Mouse (Mus musculus) heart, adult 18-20 months (tissue): ENCODE data around the gene Sgsm1. TPM values are rescaled to one million over a fixed set of nuclear protein-coding genes. Genes with fewer than 3 reads are reported as not detected.
A peak's percentile ranks its signal among the peaks of the same experiment; 100 is the strongest.

Experiments
- DNase-seq, 2 experiments: peaks; one replicate each; pipeline ENCODE4 v3.0.0; 2021 to 2022; ENCODE audit warnings: mixed read lengths in 1 of 2
- total RNA-seq, 2 experiments: library from RNA; stranded (reverse); gene quantifications; 2 replicates each; pipeline ENCODE4 v1.2.3; 2021

The Sgsm1 gene
- total RNA-seq, 2 experiments from 2014 or later: 0.25 to 1.0 TPM

DNA sequence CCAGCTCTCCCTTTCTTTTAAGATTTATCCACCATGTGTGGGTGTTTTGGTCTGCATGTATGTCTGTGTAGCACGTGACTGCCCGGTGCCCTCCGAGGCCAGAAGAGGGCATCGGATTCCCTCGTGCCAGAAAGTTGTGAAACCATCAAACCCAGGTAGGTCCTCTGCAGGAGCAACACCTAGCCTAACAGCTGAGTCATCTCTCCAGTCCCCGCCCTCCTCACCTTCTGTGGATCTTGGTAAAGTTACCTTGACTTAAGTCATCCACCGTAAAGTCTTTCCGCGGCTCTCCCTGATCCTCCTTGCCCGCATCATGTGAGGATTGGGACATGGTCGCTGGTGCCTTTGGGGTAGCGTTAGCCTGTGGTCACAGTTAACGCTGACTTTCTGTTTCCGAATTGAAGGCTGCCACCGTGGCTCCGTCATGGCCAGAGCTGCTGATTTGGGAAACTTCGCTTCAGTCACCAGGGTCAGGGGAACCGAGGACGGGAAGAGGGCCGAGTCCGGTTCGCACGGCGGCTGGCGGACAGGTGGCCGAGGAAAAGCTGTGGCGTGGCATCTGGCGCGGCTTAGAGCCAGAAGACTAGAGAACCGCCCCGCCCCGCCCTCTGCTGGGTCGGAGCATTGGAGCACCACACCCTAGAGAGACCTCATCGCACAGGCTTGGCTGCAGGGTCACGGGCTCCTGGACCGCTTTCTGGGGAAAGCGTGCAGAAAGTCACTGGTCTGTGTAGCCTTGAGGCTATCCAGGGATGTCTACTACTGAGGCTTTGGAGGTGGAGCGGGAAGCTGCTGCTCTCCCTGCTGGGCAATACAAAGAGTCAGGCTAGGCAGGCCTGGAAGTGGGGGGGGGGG is 13.4 kb upstream of the Sgsm1 start:
- peak; percentile 35 to 42 for DNase-seq

DNA sequence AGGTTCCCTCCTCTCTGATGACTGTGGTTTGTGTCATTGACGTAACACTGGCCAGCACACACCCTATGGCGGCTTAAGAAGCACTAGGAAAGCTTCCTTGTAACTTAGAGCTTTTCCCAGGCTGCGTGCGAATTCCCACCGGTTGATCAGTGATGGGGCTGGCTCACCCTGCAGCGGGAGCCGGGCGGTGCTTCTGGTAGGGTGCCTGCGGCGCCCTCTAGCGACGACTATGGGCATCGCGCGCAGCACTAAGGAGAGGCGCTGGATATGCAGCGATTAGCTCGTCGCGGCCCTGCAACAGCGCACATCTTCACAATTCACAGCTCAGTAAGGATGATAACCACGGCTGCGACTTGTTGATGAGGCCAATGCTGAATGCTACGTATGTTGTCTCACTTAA is 3.4 kb upstream of the Sgsm1 start:
- DNase-seq: peak; percentile 45 to 67

DNA sequence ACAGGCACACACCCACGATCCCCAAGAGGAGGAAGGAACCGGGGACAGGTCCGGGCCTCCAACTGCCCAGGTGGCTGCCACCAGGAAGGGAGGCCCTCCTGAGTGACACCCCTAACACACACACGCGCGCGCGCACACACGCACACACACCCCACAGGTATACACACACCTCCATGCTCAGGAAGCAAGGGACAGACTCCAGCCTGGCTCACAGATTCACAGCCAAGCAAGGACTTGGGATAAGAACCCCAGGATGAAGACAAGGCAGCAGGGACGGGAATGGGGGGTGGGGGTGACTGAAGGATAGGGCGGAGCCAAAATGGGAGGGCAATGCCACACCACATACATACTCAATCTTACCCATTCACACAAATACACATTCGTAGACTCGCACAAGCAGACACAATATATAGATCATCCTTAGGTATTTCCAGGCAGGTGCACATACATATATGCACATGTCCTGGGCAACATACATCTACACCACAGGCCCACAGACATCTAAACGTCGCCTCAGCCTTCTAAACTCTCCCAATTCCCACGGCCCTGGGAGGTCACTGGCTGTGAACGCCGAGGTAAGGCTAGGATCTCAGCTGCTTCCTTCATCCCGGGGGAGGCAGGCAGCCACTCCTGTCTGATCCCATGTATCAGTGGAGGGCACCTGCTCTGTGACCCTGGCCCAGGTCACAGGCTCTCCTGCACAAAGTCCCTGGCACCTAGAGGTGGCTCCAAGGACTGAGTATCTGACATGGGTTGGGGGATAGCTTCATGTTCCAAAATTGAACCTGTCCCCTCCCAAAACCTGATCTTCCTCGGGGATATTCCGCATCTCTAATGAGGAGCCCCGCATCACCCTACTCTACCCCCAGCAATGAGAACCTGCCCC is 852 bp downstream of the Sgsm1 start:
- no peak for DNase-seq

DNA sequence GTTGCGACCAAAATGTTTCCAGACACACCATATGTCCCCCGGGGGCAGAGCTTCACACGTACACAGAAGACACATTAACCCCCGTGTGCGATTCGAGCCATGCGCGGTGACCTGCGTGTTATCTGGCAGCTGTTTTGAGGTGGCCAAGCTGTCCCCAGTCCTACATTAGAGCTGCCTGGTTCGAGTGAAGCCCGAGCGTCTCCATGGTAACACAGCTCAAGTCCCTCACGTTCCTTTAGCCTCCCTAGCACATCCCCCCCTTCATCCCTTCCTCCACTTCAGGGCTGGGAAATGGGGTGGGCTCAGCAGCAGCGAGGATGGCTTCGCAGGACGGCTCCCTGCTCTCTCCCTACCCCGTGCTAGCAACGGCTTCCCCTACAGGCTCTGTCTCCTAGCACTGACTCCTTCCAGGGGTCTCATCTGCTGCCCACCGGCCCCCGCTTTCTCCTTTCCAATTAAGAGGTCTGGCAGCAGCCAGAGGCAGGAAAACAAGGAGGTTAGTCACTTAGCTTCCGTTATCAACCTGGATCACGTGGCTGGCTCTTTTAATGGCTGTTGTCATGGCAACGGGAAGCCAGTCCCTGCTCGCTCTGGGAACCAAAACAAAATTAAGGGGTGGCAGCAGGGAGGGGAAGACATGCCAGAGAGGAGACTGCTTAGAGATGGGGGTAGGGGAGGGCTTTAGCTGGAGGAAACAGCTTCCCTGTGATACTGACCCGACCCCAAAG is 3.7 kb downstream of the Sgsm1 start:
- DNase-seq: peak in 1 of 2 experiments; percentile 10

DNA sequence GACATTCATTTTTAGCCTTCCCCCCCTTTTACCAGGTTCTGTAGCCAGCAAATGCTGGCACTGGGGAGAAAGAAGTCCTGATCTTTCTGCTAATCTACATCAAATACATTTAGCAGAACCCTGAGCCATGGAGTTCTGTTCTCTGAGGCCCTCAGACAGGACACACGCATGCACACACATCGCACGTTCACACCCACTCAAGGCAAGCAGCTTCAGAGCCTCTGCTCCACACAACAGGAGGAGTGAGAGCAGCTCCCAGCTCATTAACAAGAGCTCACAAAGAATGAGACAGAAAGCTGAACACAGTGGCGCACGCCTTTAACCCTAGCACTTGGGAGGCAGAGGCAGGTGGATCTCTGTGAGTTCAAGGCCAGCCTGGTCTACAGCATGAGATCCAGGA is 6.1 kb downstream of the Sgsm1 start:
- DNase-seq: no peak

DNA sequence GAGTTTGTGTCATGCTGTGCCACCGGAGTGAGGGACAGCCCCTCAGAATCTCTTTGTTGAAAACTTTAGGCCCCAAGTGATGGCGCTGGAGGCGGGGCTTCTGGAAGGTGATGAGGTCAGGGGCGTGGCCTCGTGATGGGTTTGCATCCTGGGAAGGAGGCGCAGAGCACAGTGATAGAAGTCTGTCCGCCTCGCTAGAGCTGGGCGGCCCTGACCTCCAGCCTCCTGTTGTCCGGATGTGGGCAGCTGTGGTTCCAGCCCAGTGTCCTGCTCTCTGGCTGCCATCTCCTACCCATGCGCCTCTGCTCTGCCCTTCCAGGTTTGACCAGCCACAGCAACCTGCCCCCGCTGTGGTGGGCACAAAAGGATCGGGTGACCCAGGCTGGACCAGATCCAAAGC is 8.7 kb downstream of the Sgsm1 start:
- DNase-seq: no peak

DNA sequence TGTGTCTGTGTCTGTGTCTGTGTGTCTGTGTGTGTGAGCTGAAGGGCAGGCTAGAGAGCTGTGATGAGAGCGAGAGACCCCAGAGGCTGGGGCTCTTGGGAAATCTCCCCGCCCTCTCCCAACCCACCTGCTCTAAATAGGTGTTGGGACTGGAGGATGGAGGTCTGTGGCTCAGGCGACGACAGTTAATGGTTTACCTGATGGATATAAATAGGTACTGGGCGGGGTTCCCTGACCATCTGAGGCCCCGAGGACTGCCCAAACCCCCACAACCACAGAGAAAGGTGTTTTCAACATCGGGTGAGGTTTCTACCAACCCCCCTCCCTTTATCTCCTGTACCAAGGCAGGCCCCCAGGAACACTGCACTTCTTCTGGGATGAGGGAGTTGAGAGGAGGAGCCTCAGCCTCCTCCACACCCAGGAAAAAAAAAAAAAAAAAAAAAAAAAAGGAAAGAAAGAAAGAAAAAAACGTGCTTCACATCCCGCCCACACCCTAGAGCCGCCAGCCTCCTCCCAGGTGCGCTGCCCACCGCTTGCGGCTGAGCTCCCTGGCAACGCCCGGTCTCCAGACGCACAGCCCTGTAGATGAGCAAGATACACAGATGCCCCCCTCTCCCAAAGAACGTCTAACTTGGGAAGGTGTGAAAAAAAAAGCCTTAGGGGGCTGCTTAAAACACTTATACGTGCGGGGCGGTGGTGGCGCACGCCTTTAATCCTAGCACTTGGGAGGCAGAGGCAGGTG is 10.3 kb downstream of the Sgsm1 start:
- no peak for DNase-seq

DNA sequence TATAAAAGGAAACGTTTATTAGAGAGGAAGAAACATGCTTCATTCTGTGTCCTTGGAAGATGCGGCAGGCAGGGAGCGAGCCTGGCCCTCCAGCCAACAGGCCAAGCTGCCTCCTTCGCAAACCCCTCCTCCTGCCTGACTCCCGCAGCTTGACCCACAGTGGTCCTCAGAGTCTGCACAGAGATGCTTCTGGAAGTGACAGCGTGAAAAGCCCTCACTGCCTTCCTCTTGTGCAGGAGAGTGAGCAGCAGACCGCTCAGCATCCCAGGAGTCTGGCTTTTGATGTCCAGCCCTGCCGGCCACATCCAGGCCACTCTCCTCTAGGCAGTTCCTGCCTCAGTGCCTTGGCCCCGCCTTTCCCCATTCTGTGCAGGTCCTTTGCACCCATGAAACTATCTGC is 11.2 kb downstream of the Sgsm1 start:
- no peak for DNase-seq

DNA sequence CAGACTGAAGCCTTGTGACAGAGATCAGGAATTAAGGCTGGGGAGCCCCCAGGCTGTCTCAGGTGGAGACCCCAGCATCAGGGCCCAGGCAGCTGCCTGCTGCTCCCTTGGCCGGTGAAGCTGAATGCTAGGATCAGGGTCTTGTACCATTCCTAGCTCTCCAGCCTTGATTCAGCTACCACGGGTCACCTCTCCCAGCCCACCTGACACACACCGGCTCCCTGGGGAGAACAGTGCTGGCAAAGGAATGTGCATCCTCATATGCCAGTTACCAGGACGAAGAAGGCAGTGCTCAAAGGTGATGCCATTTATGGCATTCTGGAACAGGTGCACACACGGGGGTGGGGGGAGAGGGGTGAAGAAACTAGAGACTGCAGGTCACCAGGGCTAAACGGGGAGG is 11.8 kb downstream of the Sgsm1 start:
- no peak for DNase-seq

DNA sequence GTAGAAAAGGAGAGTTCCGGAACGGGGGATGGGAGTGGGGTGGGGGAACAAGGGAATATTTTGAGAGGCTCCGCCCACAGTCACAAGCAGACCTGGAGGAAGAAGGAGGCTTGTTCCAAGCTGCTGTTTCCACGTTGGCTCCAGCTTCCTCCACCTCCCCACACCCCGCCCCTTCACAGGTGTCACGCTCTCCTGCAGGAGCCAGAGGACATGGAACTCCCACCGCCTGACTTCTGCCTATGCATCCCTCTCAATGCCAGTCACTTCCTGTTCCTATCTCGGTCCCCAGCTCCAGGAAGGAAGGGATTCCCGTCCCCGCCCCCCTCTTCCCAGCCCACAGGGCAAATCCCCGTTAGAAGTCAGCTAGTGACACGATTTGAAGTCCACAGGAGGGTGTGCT is 12.5 kb downstream of the Sgsm1 start:
- no peak for DNase-seq

DNA sequence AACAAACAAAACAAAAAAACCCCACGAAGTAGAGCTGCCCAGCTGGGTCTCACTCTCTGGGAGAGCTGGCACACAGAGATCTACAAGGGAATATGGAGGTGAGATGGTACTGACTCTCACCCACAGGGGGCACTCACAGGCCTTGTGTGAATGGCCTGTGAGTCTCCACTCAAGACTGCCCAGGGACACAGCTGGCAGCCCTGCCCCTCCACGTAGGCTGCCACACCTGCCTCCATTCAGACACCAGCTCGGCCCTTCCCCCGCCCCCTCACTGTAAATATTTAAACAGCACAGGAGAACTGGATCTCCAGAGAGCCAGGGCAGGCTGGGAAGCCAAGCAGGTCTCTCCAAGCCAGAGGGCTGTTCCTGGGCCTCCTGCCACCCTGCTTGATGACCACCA is 14.8 kb downstream of the Sgsm1 start:
- no peak for DNase-seq

DNA sequence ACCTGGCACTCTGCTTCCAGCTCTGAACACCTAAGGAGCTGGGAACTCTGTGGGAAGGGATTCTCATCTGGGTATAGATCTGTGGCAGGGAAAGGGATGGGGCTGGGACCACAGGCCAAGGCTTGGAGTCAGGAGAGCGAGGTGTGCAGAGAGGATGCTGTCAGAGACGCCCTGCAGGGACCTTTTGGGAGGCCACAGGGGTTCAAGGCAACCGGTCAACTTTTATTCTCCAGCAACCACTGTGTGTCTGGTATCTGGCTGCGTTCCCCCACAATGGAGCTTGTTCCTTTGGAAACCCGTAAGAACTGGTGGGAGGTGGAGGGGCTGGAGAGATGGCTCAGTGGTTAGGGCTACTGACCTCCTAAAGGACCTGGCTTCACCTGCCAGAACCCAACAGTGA is 16.0 kb downstream of the Sgsm1 start:
- DNase-seq: no peak

DNA sequence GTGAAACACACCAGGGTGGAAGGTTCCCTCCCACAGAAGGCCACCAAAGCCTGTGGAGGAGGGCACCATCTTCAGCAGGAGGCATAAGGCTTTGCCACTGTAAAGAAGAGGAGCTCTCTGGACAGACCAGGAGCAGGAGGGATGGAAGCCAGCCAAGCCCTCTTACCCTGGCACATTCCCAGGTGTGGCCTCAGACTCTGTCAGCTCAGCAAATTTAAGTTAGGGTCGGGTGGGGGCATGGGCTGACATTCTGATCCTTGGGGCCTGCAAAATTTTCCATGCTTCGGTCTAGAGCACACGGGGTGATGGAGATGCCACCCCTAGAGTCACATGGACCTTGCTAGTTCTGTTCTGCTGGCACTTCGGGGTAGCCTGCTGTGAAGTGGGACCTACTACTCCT is 17.1 kb downstream of the Sgsm1 start:
- no peak for DNase-seq

DNA sequence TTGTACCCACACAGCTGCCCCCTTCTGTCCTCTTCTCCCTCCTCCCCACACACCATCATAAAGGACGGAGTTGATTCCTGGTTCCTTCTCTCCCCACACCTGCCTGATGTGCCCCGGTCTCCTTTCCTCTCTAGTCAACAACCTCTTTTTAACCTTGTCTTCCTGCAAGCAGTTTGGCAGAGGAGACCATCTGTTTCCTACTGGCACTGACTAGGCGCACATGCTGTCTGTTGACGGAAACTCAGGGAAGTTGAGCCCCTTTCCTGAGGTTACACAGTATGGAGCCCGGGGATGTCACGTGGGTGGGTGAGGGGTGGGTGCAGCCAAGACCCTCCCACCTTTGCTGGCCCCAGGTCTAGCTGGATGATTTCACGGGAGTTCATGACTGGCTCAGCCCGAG is 17.8 kb downstream of the Sgsm1 start:
- no peak for DNase-seq

DNA sequence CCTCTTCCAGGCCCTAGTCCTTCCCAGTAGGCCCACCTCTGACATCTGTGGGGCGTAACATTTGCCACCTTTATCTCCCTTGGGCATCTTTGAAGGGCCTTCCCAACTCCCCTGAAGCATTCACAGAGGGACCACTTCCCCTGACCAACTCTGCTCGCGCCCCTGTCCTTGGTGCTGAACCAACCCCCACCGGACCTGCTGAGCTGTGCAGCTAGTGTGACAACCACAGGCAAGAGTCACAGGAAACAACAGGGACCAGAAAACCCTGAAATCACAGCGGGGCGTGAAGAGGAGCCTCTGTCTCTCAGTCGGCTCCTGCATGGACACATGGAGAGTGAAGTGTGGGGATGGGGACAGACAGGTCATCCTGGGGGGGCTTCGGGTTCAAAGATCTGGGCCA is 18.4 kb downstream of the Sgsm1 start:
- no peak for DNase-seq

DNA sequence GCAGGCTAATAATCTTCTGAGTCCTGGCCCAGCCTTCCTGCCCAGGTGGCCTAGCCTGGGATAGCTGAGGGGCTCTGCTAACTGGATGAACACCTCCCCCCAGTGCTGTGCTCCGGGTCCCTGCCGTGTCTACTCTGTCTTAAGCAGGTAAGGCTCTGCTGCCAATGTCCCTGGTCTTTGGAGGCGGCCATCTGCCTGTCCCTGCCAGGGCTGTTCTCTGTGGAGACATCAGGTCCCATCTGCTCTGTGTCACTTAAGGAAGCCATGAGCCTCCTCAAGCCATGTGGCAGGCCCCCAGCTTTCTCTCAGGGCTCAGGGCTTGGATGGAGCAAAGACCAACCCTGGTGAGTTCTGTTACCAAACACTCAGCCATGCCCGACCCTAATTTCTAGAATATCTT is 19.5 kb downstream of the Sgsm1 start:
- DNase-seq: no peak

DNA sequence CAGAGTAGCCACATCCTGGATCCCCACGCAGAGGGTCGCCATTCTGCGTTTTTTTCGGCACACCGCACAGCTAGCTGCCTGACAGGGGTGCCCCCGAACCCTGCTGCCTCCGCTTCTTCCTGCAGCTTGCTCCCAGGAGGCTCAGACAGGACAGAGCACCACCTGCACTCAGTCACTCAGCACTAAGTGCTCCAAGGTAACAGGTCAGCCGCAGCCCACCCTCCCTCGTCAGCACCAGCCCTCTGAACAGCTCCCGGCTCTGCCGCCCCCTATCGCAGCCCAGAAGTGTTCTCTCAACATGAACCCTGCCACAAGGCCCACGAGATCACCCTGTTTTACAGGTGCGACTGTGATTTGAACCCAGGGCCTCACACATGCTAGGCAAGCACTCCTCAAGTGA is 20.4 kb downstream of the Sgsm1 start:
- DNase-seq: no peak

DNA sequence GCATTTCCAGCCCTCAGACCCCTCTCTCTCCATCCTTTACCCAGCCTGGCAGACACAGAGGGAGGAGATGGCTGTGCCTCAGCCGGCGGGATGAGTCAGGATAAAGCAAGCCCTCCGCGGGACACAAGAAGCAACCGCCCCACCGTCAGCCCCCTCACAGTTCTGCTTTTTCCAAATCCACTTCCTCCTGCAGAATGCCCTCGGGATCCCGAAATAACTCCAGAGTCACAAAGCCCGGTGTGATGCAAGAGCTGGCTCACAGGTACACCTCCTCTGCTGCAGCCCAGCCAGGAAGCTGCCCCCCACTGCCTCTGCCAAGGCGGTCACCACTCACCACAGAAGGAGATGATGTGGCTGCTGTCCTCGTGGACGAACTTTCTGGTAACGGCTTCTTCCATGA is 22.1 kb downstream of the Sgsm1 start:
- no peak for DNase-seq

DNA sequence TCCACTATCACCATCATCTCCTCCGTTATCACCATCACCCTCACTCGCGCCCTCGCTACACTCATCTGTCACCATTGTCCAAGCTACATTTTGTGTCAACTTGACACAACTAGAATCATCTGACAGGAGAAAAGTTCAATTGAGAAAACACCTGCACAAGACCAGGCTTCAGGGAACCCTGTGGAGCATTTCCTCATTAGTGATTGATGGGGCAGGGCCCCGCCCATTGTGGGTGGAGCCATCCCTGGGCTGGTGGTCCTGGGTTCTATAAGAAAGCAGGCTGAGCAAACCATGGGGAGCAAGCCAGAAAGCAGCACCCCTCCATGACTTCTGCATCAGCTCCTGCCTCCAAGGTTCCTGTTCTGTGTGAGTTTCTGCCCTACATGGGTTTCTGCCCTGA is 22.8 kb downstream of the Sgsm1 start:
- DNase-seq: no peak

DNA sequence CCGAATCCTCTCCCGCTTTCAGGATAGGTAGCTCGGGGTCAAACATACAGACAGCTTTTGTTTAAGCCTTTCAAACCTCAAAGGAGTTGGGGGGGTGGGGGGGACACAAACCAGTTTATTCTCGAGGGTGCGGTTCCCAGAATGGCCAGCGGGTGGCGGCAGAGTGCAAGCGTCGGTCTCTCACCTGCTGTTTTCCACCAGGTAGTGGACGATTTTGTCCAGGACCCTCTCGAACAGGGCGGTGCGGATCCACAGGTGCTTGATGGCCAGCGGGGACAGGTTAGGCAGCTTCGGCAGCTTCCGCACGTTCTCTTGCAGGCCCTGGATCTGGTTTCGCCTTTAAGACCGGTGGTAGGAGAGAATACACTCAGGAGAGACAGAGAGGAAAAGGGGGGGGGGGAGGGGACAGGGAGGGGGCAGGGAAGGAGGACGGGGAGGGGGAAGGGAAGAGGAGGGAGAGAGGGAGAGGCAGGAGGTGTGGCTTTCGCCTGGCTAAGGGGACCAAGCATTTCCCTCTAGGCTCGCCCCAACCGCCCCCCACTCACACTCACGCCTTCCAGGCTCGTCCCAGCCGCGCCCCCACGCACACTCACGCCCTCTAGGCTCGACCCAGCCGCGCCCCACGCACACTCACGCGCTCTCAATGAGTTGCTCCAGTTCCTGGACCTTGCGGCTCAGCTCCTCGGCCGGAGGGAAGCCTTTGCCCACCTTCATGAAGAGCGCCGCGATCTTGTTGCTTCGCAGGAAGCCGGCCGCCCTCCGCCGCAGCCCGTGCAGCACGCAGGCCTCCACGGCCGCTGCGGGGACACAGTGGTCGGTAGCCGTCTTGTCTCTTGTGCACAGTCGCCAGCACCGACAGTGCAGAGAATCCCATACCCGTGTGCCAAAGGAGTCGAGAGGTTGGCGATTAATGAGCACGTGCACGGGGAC is 23.7 kb downstream of the Sgsm1 start:
- peak; percentile 11 to 66 for DNase-seq

DNA sequence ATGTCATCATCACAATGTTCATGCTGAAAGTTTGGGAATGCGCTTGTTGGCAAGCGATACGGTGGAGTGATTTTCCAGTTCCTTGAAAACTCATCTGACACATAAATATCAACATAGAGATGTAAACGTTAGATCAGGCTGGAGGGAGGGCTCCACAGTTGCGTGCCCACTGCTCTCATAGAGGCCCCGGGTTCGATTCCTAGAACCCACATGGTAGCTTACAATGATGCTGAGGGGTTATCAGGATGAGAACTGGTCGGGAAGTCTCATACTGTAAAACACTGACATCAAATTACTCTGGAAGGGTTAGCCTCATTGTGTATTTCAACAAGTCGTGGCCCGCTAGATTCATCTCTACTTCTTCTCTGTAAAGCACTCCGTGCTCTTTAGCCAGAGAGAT is 24.5 kb downstream of the Sgsm1 start:
- no peak for DNase-seq
